Comparison of ENCODE assay signal across 23 mouse cellular contexts in the genomic region with DNA sequence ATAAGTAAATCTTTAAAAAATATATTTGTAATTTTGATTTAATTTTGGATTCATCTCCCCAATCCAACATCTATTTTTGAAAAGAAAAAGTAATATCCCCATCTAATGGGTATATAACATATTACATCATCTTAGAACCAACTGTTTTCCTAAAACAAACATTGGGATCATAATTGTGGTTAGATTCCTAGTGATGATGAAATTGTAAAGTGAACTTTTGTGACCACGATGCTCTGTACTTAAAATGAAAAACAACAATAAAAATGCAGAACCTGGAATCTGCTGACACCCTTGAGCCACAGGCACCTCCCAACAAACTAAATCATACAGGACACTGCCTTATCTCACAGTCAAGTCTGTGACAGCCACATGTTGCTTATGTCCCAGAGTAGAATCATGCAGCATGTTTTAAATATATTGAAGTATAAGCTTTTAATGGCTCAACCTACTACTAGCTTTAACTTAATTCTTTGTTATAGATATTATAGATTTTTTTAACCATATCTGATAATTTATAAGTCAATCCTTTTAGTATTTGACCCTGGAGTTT. TPM values are rescaled to one million over a fixed set of nuclear protein-coding genes. Genes with fewer than 3 reads are reported as not detected.
DNase-seq lines count a peak whose midpoint lies in the region; TF ChIP-seq lines count a peak whose summit lies in the region.
"Had no signal": no experiment of that assay in that cellular context is flagged by ENCODE, and none has a peak within 500 bp of the region (broad histone marks: within the 10 kb centered on the region; RNA-seq: fewer than 3 reads in every experiment).

No protein-coding gene starts in this region.

- H3K79me2 ChIP-seq in C2C12 (ENCODE audit: control insufficient read depth, insufficient read depth) (peaks cover 21% of the 10 kb centered on the region), myocyte (ENCODE audit: control insufficient read depth, insufficient read depth) (peaks cover 14% of the 10 kb centered on the region)

- no peak for TF ChIP-seq CTCF in C2C12 (IDR thresholded peaks at IDR 0.05; ENCODE audit: control insufficient read depth, insufficient read depth, insufficient read length)

- H3K4me3 ChIP-seq in C2C12 (ENCODE audit: insufficient read depth, poor library complexity, severe bottlenecking), result no peak overlapping the region
- H3K4me3 ChIP-seq in myocyte, result no peak overlapping the region
- H3K4me3 ChIP-seq: embryonic facial prominence, embryonic 13.5 days; embryonic facial prominence, embryonic 15.5 days; erythroblast, embryonic 14.5 days; forebrain, embryonic 10.5 days; forebrain, embryonic 12.5 days had no signal

- TF ChIP-seq POLR2A in myocyte (IDR thresholded peaks at IDR 0.05; ENCODE audit: insufficient read length, low read depth), result no peak

- intact Hi-C loops in gastrocnemius, postnatal 14 days (cut with DNase I; ENCODE audit: low total_unique reads), result no loop called here

- no peaks in the 10 kb centered on the region for H3K27me3 ChIP-seq in C2C12 (ENCODE audit: control insufficient read depth, insufficient read depth, insufficient read length)
- H3K27me3 ChIP-seq in myocyte (ENCODE audit: control insufficient read depth, insufficient read depth, insufficient read length), result no peaks in the 10 kb centered on the region
- H3K27me3 ChIP-seq: embryonic facial prominence, embryonic 13.5 days; embryonic facial prominence, embryonic 15.5 days; forebrain, embryonic 12.5 days had no signal

- H3K79me3 ChIP-seq in C2C12 (ENCODE audit: low read depth), result peaks cover 12% of the 10 kb centered on the region

- H3ac ChIP-seq in C2C12 (ENCODE audit: control insufficient read depth, insufficient read length, low read depth), result no peak overlapping the region
- H3ac ChIP-seq in myocyte (ENCODE audit: control insufficient read depth, insufficient read length), result no peak overlapping the region

- peak; percentile 15 for DNase-seq in 3T3-L1 (ENCODE audit: low read depth, low spot score)
- DNase-seq in adrenal gland, postnatal 14 days, result no peak
- no peak for DNase-seq in gastrocnemius, postnatal 14 days
- DNase-seq: adrenal gland, adult 8-10 months; adrenal gland, postnatal 25 days; B cell, adult 2 months; cerebellum, adult 11 months; cerebellum, adult 18-20 months; cerebellum, adult 9-10 months; cerebellum, postnatal 10 days; cerebellum, postnatal 25 days; embryo, embryonic 11 days had no signal

- no peak overlapping the region for H3K4me2 ChIP-seq in myocyte (ENCODE audit: low read depth)
- H3K4me2 ChIP-seq: embryonic facial prominence, embryonic 13.5 days; embryonic facial prominence, embryonic 15.5 days; forebrain, embryonic 12.5 days had no signal

- H3K36me3 ChIP-seq in C2C12 (ENCODE audit: control insufficient read depth, insufficient read depth), result no peaks in the 10 kb centered on the region
- H3K36me3 ChIP-seq in myocyte (ENCODE audit: control insufficient read depth, insufficient read depth), result no peaks in the 10 kb centered on the region
- H3K36me3 ChIP-seq: embryonic facial prominence, embryonic 13.5 days; embryonic facial prominence, embryonic 15.5 days; forebrain, embryonic 10.5 days; forebrain, embryonic 12.5 days had no signal

TF ChIP-seq in C2C12, 6 proteins besides CTCF, POLR2A, EP300 and RAD21:
- TF ChIP-seq CEBPB (IDR thresholded peaks at IDR 0.05; ENCODE audit: low read depth) (peak; percentile 78), MAX (IDR thresholded peaks at IDR 0.05) (no peak)
TF ChIP-seq in C2C12: peak in this region for 1.

TF ChIP-seq in myocyte, 11 proteins besides CTCF, POLR2A, EP300 and RAD21:
- no peak for TF ChIP-seq E2F4 (IDR thresholded peaks at IDR 0.05; ENCODE audit: insufficient read depth)
- peak; percentile 74 for TF ChIP-seq CEBPB (IDR thresholded peaks at IDR 0.05; ENCODE audit: insufficient read depth, poor library complexity, severe bottlenecking)

RNA-seq across cellular contexts. Expression of a gene that starts 30.3 kb away (rescaled TPM):
- polyA plus RNA-seq in C2C12 (2012; fragmentation: generic; extraction: Trizol) (2.0 TPM), myocyte (2012; fragmentation: generic; extraction: Trizol) (1.1 TPM)
- total RNA-seq in adrenal gland, postnatal 14 days (2021), result 3.8 and 4.2 TPM in 2 replicates
- total RNA-seq in gastrocnemius, postnatal 14 days (2021), result under 1 TPM; 0.66 to 0.96 TPM
- polyA plus RNA-seq: erythroblast, embryonic 14.5 days; Patski had no signal

RNA-seq across cellular contexts. Expression of a gene that starts 46.4 kb away (rescaled TPM):
- not detected for polyA plus RNA-seq in C2C12 (2012; fragmentation: generic; extraction: Trizol)
- polyA plus RNA-seq in myocyte (2012; fragmentation: generic; extraction: Trizol), result 0.02 TPM
- 0.22 and 0.30 TPM in 2 replicates for total RNA-seq in adrenal gland, postnatal 14 days (2021)
- total RNA-seq in gastrocnemius, postnatal 14 days (2021), result under 1 TPM in 1 of 2 experiments, not detected in 1; 0.11 TPM
- polyA plus RNA-seq: embryonic facial prominence, embryonic 11.5 days; erythroblast, embryonic 14.5 days; forebrain, embryonic 10.5 days; forebrain, embryonic 12.5 days; forebrain, embryonic 14.5 days; forebrain, embryonic 16.5 days had no signal
